Mouse (Mus musculus): ENCODE measurements around the gene Oser1. TPM values are rescaled to one million over a fixed set of nuclear protein-coding genes. Genes with fewer than 3 reads are reported as not detected.

The Oser1 gene
- total and polyA plus RNA-seq, 2 experiments from 2014 or later: 26.6 to 57.3 TPM

- Histone ChIP-seq H3K9me3 (ENCODE audit: low read length) (no peaks in the 10 kb centered on the region), H3K4me2 (ENCODE audit: low read depth) (no peak overlapping the region), H3K27me3 (ENCODE audit: insufficient read depth, low read length) (no peaks in the 10 kb centered on the region), H3K9ac (no peak overlapping the region), H3K4me1 (ENCODE audit: insufficient read depth) (no peaks in the 10 kb centered on the region), H3K36me3 (ENCODE audit: insufficient read depth) (no peaks in the 10 kb centered on the region), H3K4me3 (ENCODE audit: low read depth, low read length) (no peak overlapping the region), H3K27ac (ENCODE audit: low read depth, low read length) (no peak overlapping the region)
- WGBS: 68% methylated on average over 6 of the region's 6 CpGs
- no peak for ATAC-seq
- no peak for DNase-seq
- TF ChIP-seq CTCF (IDR thresholded peaks at IDR 0.05; ENCODE audit: low read depth): no peak
Observed at GRCm38 (mm10) chr2:163394977-163395376, 29.5 kb downstream of the Oser1 start.

GRCm38 (mm10) chr2:163393976-163394375 lies 30.5 kb downstream of the Oser1 start:
- TF ChIP-seq CTCF (IDR thresholded peaks at IDR 0.05; ENCODE audit: low read depth): no peak
- Histone ChIP-seq H3K9ac (no peak overlapping the region), H3K36me3 (ENCODE audit: insufficient read depth) (no peaks in the 10 kb centered on the region), H3K4me1 (ENCODE audit: insufficient read depth) (no peaks in the 10 kb centered on the region), H3K4me2 (ENCODE audit: low read depth) (no peak overlapping the region), H3K27me3 (ENCODE audit: insufficient read depth, low read length) (no peaks in the 10 kb centered on the region), H3K4me3 (ENCODE audit: low read depth, low read length) (no peak overlapping the region), H3K27ac (ENCODE audit: low read depth, low read length) (no peak overlapping the region), H3K9me3 (ENCODE audit: low read length) (no peaks in the 10 kb centered on the region)
- ATAC-seq (no peak), DNase-seq (no peak)
- 78% methylated on average over 6 of the region's 6 CpGs for WGBS

GRCm38 (mm10) chr2:163393241-163393640 lies 31.3 kb downstream of the Oser1 start:
- H3K27me3 ChIP-seq (ENCODE audit: insufficient read depth, low read length): no peaks in the 10 kb centered on the region
- TF ChIP-seq CTCF (IDR thresholded peaks at IDR 0.05; ENCODE audit: low read depth): no peak
- no peaks in the 10 kb centered on the region for H3K4me1 ChIP-seq (ENCODE audit: insufficient read depth)
- H3K36me3 ChIP-seq (ENCODE audit: insufficient read depth): no peaks in the 10 kb centered on the region
- no peak overlapping the region for H3K9ac ChIP-seq
- H3K9me3 ChIP-seq (ENCODE audit: low read length): no peaks in the 10 kb centered on the region
- H3K4me2 ChIP-seq (ENCODE audit: low read depth): no peak overlapping the region
- ATAC-seq: no peak
- H3K27ac ChIP-seq (ENCODE audit: low read depth, low read length): no peak overlapping the region
- 91% methylated on average over 10 of the region's 10 CpGs for WGBS
- no peak overlapping the region for H3K4me3 ChIP-seq (ENCODE audit: low read depth, low read length)
- no peak for DNase-seq

GRCm38 (mm10) chr2:163392436-163392835 lies 32.1 kb downstream of the Oser1 start:
- WGBS: 83% methylated on average over 6 of the region's 6 CpGs
- no peak overlapping the region for H3K9ac ChIP-seq

GRCm38 (mm10) chr2:163386423-163387190 lies 37.9 kb downstream of the Oser1 start:
- WGBS: 79% methylated on average over 15 of the region's 15 CpGs
- H3K27me3 ChIP-seq (ENCODE audit: insufficient read depth, low read length): no peaks in the 10 kb centered on the region
- H3K36me3 ChIP-seq (ENCODE audit: insufficient read depth): no peaks in the 10 kb centered on the region
- no peak for ATAC-seq
- DNase-seq: no peak
- 0 out of 2 replicates have a peak, but pooled peaks cover 3% of the 10 kb centered on the region for H3K9me3 ChIP-seq (ENCODE audit: low read length)
- H3K4me3 ChIP-seq (ENCODE audit: low read depth, low read length): no peak overlapping the region
- no peaks in the 10 kb centered on the region for H3K4me1 ChIP-seq (ENCODE audit: insufficient read depth)
- TF ChIP-seq CTCF (IDR thresholded peaks at IDR 0.05; ENCODE audit: low read depth): no peak
- H3K4me2 ChIP-seq (ENCODE audit: low read depth): no peak overlapping the region
- no peak overlapping the region for H3K9ac ChIP-seq
- no peak overlapping the region for H3K27ac ChIP-seq (ENCODE audit: low read depth, low read length)

More at GRCm38 (mm10) chr2:163392436-163392835, 32.1 kb downstream of the Oser1 start:
- Histone ChIP-seq H3K4me1 (ENCODE audit: insufficient read depth) (no peaks in the 10 kb centered on the region), H3K4me2 (ENCODE audit: low read depth) (no peak overlapping the region), H3K4me3 (ENCODE audit: low read depth, low read length) (no peak overlapping the region), H3K9me3 (ENCODE audit: low read length) (0 out of 2 replicates have a peak, but pooled peaks cover 3% of the 10 kb centered on the region), H3K27ac (ENCODE audit: low read depth, low read length) (no peak overlapping the region), H3K36me3 (ENCODE audit: insufficient read depth) (no peaks in the 10 kb centered on the region), H3K27me3 (ENCODE audit: insufficient read depth, low read length) (no peaks in the 10 kb centered on the region)
- no peak for ATAC-seq
- no peak for DNase-seq
- no peak for TF ChIP-seq CTCF (IDR thresholded peaks at IDR 0.05; ENCODE audit: low read depth)

GRCm38 (mm10) chr2:163385126-163385525 lies 39.4 kb downstream of the Oser1 start:
- DNase-seq (no peak), ATAC-seq (no peak)
- H3K27ac ChIP-seq (ENCODE audit: low read depth, low read length): no peak overlapping the region
- no peaks in the 10 kb centered on the region for H3K27me3 ChIP-seq (ENCODE audit: insufficient read depth, low read length)
- no peaks in the 10 kb centered on the region for H3K36me3 ChIP-seq (ENCODE audit: insufficient read depth)
- H3K4me3 ChIP-seq (ENCODE audit: low read depth, low read length): no peak overlapping the region
- H3K9ac ChIP-seq: no peak overlapping the region
- H3K9me3 ChIP-seq (ENCODE audit: low read length): 0 out of 2 replicates have a peak, but pooled peaks cover 3% of the 10 kb centered on the region
- H3K4me2 ChIP-seq (ENCODE audit: low read depth): no peak overlapping the region
- no peak for TF ChIP-seq CTCF (IDR thresholded peaks at IDR 0.05; ENCODE audit: low read depth)
- WGBS: 90% methylated on average over 6 of the region's 6 CpGs
- no peaks in the 10 kb centered on the region for H3K4me1 ChIP-seq (ENCODE audit: insufficient read depth)

GRCm38 (mm10) chr2:163381246-163381645 lies 43.3 kb downstream of the Oser1 start:
- no peak for TF ChIP-seq CTCF (IDR thresholded peaks at IDR 0.05; ENCODE audit: low read depth)
- no peaks in the 10 kb centered on the region for H3K36me3 ChIP-seq (ENCODE audit: insufficient read depth)
- ATAC-seq (no peak), DNase-seq (no peak)
- no peak overlapping the region for H3K4me3 ChIP-seq (ENCODE audit: low read depth, low read length)
- no peaks in the 10 kb centered on the region for H3K4me1 ChIP-seq (ENCODE audit: insufficient read depth)
- no peaks in the 10 kb centered on the region for H3K9me3 ChIP-seq (ENCODE audit: low read length)
- H3K27ac ChIP-seq (ENCODE audit: low read depth, low read length): no peak overlapping the region
- peaks cover 11% of the 10 kb centered on the region for H3K27me3 ChIP-seq (ENCODE audit: insufficient read depth, low read length)
- 80% methylated on average over 8 of the region's 8 CpGs for WGBS
- H3K9ac ChIP-seq: no peak overlapping the region
- H3K4me2 ChIP-seq (ENCODE audit: low read depth): no peak overlapping the region
